Comparison of ENCODE assay signal across 9 mouse cellular contexts in genomic region chr10:80661149-80661548, GRCm38 (mm10). TPM values are rescaled to one million over a fixed set of nuclear protein-coding genes. Genes with fewer than 3 reads are reported as not detected.
DNase-seq lines count a peak whose midpoint lies in the region; ATAC-seq and TF ChIP-seq lines count a peak whose summit lies in the region.
"Had no signal": no experiment of that assay in that cellular context is flagged by ENCODE, and none has a peak within 500 bp of the region (broad histone marks: within the 10 kb centered on the region; RNA-seq: fewer than 3 reads in every experiment).

No protein-coding gene starts in this region.

- H3K4me2 ChIP-seq in liver, embryonic 14.5 days (ENCODE audit: low read depth) = no peak overlapping the region
- H3K4me2 ChIP-seq: limb, embryonic 15.5 days had no signal

- peaks cover 45 to 50% of the 10 kb centered on the region in 2 experiments for H3K4me1 ChIP-seq in liver, embryonic 14.5 days (replicated peaks; ENCODE audit: control insufficient read depth in 2 of 2, insufficient read depth in 2 of 2, low read length in 1 of 2)
- H3K4me1 ChIP-seq in heart, embryonic 10.5 days = peaks cover 50% of the 10 kb centered on the region

- peak; percentile 92 for TF ChIP-seq CTCF in liver, embryonic 14.5 days (IDR thresholded peaks at IDR 0.05; ENCODE audit: low read depth)

- H3K9me3 ChIP-seq in liver, embryonic 14.5 days (ENCODE audit: control insufficient read depth, low read length) = no peaks in the 10 kb centered on the region
- H3K9me3 ChIP-seq in heart, embryonic 10.5 days = no peaks in the 10 kb centered on the region
- H3K9me3 ChIP-seq: limb, embryonic 15.5 days had no signal

- no peak overlapping the region for H3K4me3 ChIP-seq in liver, embryonic 14.5 days (ENCODE audit: insufficient read depth in 1 of 2, low read depth in 2 of 2, low read length in 2 of 2)
- H3K4me3 ChIP-seq in heart, embryonic 10.5 days = no peak overlapping the region
- H3K4me3 ChIP-seq: limb, embryonic 15.5 days had no signal

- peak; percentile 56 for DNase-seq in gastrocnemius, postnatal 14 days
- no peak for DNase-seq in gastrocnemius, postnatal 25 days
- DNase-seq in CD8-positive naive resting alpha-beta T cell, adult 2 months (ENCODE audit: low read depth in 2 of 2, low spot score in 2 of 2) = peak; percentile 64 to 79
- DNase-seq in brain, adult 2 months (ENCODE audit: low read depth, low spot score) = peak; percentile 55
- DNase-seq in liver, embryonic 14.5 days (ENCODE audit: low read depth in 3 of 3, low spot score in 3 of 3) = no peak
- DNase-seq in splenic B cell, adult 2 months (ENCODE audit: low read depth, low spot score) = peak; percentile 84
- DNase-seq in layer of hippocampus, adult 9-10 months (ENCODE audit: low spot score) = no peak
- DNase-seq in heart, embryonic 10.5 days (ENCODE audit: low spot score) = no peak

- WGBS in liver, embryonic 14.5 days (ENCODE audit: insufficient replicate concordance) = 27% methylated on average over 5 of the region's 5 CpGs
- WGBS in heart, embryonic 10.5 days = 36% methylated on average over 5 of the region's 5 CpGs

- intact Hi-C loops in gastrocnemius, postnatal 14 days (cut with DNase I; ENCODE audit: low total_unique reads) = no loop called here

- H3K36me3 ChIP-seq in liver, embryonic 14.5 days (replicated peaks; ENCODE audit: control insufficient read depth, insufficient read depth, low read depth) = peaks cover 4% of the 10 kb centered on the region
- H3K36me3 ChIP-seq in splenic B cell, adult 2 months (ENCODE audit: control insufficient read depth, insufficient read depth, low read length, poor library complexity, severe bottlenecking) = peaks cover 3% of the 10 kb centered on the region; the same call in 1 of the 2 replicates
- peaks cover 4% of the 10 kb centered on the region for H3K36me3 ChIP-seq in heart, embryonic 10.5 days

- no peak for ATAC-seq in liver, embryonic 14.5 days (ENCODE audit: insufficient read depth)

- no peak overlapping the region for H3K27ac ChIP-seq in liver, embryonic 14.5 days
- H3K27ac ChIP-seq in heart, embryonic 10.5 days = no peak overlapping the region
- H3K27ac ChIP-seq: limb, embryonic 15.5 days had no signal

- no peak for TF ChIP-seq EP300 in liver, embryonic 14.5 days (IDR thresholded peaks at IDR 0.05; ENCODE audit: low read depth)

- H3K27me3 ChIP-seq in liver, embryonic 14.5 days (ENCODE audit: control insufficient read depth, insufficient read depth, low read length) = no peaks in the 10 kb centered on the region
- H3K27me3 ChIP-seq in splenic B cell, adult 2 months (ENCODE audit: control insufficient read depth, insufficient read depth, low read length, poor library complexity, severe bottlenecking) = no peaks in the 10 kb centered on the region
- H3K27me3 ChIP-seq in heart, embryonic 10.5 days (ENCODE audit: insufficient read depth, poor library complexity, severe bottlenecking) = no peaks in the 10 kb centered on the region
- H3K27me3 ChIP-seq: limb, embryonic 15.5 days had no signal

- H3K9ac ChIP-seq in liver, embryonic 14.5 days (replicated peaks) = no peak overlapping the region
- H3K9ac ChIP-seq: limb, embryonic 15.5 days had no signal

RNA-seq across cellular contexts. Expression of gene Btbd2, which starts 4.3 kb away (rescaled TPM):
- 10 to 100 TPM; 30.1 to 34.4 TPM for total RNA-seq in gastrocnemius, postnatal 14 days (2021)
- total RNA-seq in gastrocnemius, postnatal 25 days (2021) = 10 to 100 TPM; 30.5 to 31.4 TPM
- polyA plus RNA-seq in liver, embryonic 14.5 days (2012; rRNA removed) = 8.2 and 11.3 TPM in 2 replicates
- 8.6 and 12.0 TPM in 2 replicates for polyA plus RNA-seq in liver, embryonic 14.5 days (2014; fragmentation: Nextera tagmentation; extraction: Ambion mirVana)
- polyA plus RNA-seq in heart, embryonic 10.5 days (2016; fragmentation: Nextera tagmentation; extraction: Ambion mirVana) = 59.0 and 69.9 TPM in 2 replicates

RNA-seq across cellular contexts. Expression of gene Mknk2, which starts 16.8 kb away (rescaled TPM):
- 100 to 1,000 TPM; 167 to 186 TPM for total RNA-seq in gastrocnemius, postnatal 14 days (2021)
- total RNA-seq in gastrocnemius, postnatal 25 days (2021) = 100 to 1,000 TPM; 243 to 270 TPM
- polyA plus RNA-seq in liver, embryonic 14.5 days (2012; rRNA removed) = 59.7 and 69.1 TPM in 2 replicates
- 58.7 and 74.3 TPM in 2 replicates for polyA plus RNA-seq in liver, embryonic 14.5 days (2014; fragmentation: Nextera tagmentation; extraction: Ambion mirVana)
- 90.8 and 92.0 TPM in 2 replicates for polyA plus RNA-seq in heart, embryonic 10.5 days (2016; fragmentation: Nextera tagmentation; extraction: Ambion mirVana)

RNA-seq across cellular contexts. Expression of gene Csnk1g2, which starts 38.5 kb away (rescaled TPM):
- total RNA-seq in gastrocnemius, postnatal 14 days (2021) = 100 to 1,000 TPM in 1 of 2 experiments, 10 to 100 TPM in 1; 94.3 to 105 TPM
- 10 to 100 TPM; 85.8 to 99.9 TPM for total RNA-seq in gastrocnemius, postnatal 25 days (2021)
- 46.9 and 51.3 TPM in 2 replicates for polyA plus RNA-seq in liver, embryonic 14.5 days (2012; rRNA removed)
- 25.5 and 27.0 TPM in 2 replicates for polyA plus RNA-seq in liver, embryonic 14.5 days (2014; fragmentation: Nextera tagmentation; extraction: Ambion mirVana)
- 110 and 150 TPM in 2 replicates for polyA plus RNA-seq in heart, embryonic 10.5 days (2016; fragmentation: Nextera tagmentation; extraction: Ambion mirVana)

RNA-seq across cellular contexts. Expression of gene Mob3a, which starts 40.6 kb away (rescaled TPM):
- 1 to 10 TPM; 5.5 to 7.4 TPM for total RNA-seq in gastrocnemius, postnatal 14 days (2021)
- 1 to 10 TPM; 5.7 to 6.8 TPM for total RNA-seq in gastrocnemius, postnatal 25 days (2021)
- polyA plus RNA-seq in liver, embryonic 14.5 days (2012; rRNA removed) = 13.0 and 15.8 TPM in 2 replicates
- 14.2 and 16.0 TPM in 2 replicates for polyA plus RNA-seq in liver, embryonic 14.5 days (2014; fragmentation: Nextera tagmentation; extraction: Ambion mirVana)
- polyA plus RNA-seq in heart, embryonic 10.5 days (2016; fragmentation: Nextera tagmentation; extraction: Ambion mirVana) = 54.8 and 56.8 TPM in 2 replicates

RNA-seq across cellular contexts. Expression of gene Izumo4, which starts 40.8 kb away (rescaled TPM):
- total RNA-seq in gastrocnemius, postnatal 14 days (2021) = 1 to 10 TPM; 3.2 to 3.5 TPM
- 1 to 10 TPM; 2.4 to 3.8 TPM for total RNA-seq in gastrocnemius, postnatal 25 days (2021)
- 9.9 and 11.3 TPM in 2 replicates for polyA plus RNA-seq in liver, embryonic 14.5 days (2012; rRNA removed)
- 4.0 and 6.0 TPM in 2 replicates for polyA plus RNA-seq in liver, embryonic 14.5 days (2014; fragmentation: Nextera tagmentation; extraction: Ambion mirVana)
- polyA plus RNA-seq in heart, embryonic 10.5 days (2016; fragmentation: Nextera tagmentation; extraction: Ambion mirVana) = 12.8 and 14.4 TPM in 2 replicates

Comparison
In these comparisons a context has a peak if more than half of its experiments do, and no peak if none do; other contexts are left out.
1. DNase-seq: peak in gastrocnemius, postnatal 14 days (single experiment), CD8-positive naive resting alpha-beta T cell, adult 2 months (2 of 2), brain, adult 2 months (single experiment) and splenic B cell, adult 2 months (single experiment); none in gastrocnemius, postnatal 25 days (single experiment), liver, embryonic 14.5 days (0 of 3), layer of hippocampus, adult 9-10 months (single experiment) and heart, embryonic 10.5 days (single experiment).